Mouse (Mus musculus): ENCODE results near the gene Slco1a1. TPM values are rescaled to one million over a fixed set of nuclear protein-coding genes. Genes with fewer than 3 reads are reported as not detected.
"Not testable (repeated sequence)": the region's sequence is repeated elsewhere in the genome, so short reads cannot be mapped to it uniquely, and the experiment has no call there.

Gene Slco1a1
- polyA plus RNA-seq (2021) = 0.01 TPM

GRCm38 (mm10) chr6:141946862-141947261, at the start of gene Slco1a1:
Gene Slco1a1, minus strand, starts transcription at chr6:141946962.
- in situ Hi-C loops (cut with MboI; ENCODE audit: low pct_unique_long_range_greater_than_20kb) = no loop called here
- TF ChIP-seq CTCF (IDR thresholded peaks at IDR 0.05) = no peak
- ChIA-PET POLR2A (no interaction called here), CTCF (interaction anchor here (1.4 kb wide), 1 partner anchor 18 kb away, joined by 4 read pairs; no protein-coding TSS in a partner anchor)
- DNase-seq (ENCODE audit: low read depth, low spot score) (no peak), ATAC-seq (no peak)
- peaks cover 9% of the 10 kb centered on the region for H3K27me3 ChIP-seq

GRCm38 (mm10) chr6:141986772-141987171, 40.0 kb upstream of the Slco1a1 start:
- TF ChIP-seq CTCF (IDR thresholded peaks at IDR 0.05) = no peak
- CTCF ChIA-PET = interaction anchor here (0.5 kb wide), 1 partner anchor 1273 kb away, joined by 3 read pairs; no protein-coding TSS in a partner anchor
- DNase-seq (ENCODE audit: low read depth, low spot score) (no peak), ATAC-seq (no peak)
- H3K27me3 ChIP-seq = peaks cover 5% of the 10 kb centered on the region
- in situ Hi-C loops (cut with MboI; ENCODE audit: low pct_unique_long_range_greater_than_20kb) = no loop called here
- POLR2A ChIA-PET = no interaction called here

- CTCF ChIA-PET = no interaction called here
- no peak for DNase-seq (ENCODE audit: low read depth, low spot score)
- in situ Hi-C loops (cut with MboI; ENCODE audit: low pct_unique_long_range_greater_than_20kb) = no loop called here
- POLR2A ChIA-PET = no interaction called here
- peak; percentile 54 for ATAC-seq
- no peaks in the 10 kb centered on the region for H3K27me3 ChIP-seq
- no peak for TF ChIP-seq CTCF (IDR thresholded peaks at IDR 0.05)
These were observed 37.9 kb upstream of the Slco1a1 start for GRCm38 (mm10) chr6:141984644-141985043.

GRCm38 (mm10) chr6:141962420-141962819, 15.7 kb upstream of the Slco1a1 start:
- no peaks in the 10 kb centered on the region for H3K27me3 ChIP-seq
- no peak for TF ChIP-seq CTCF (IDR thresholded peaks at IDR 0.05)
- POLR2A ChIA-PET = no interaction called here
- ATAC-seq (no peak), DNase-seq (ENCODE audit: low read depth, low spot score) (no peak)
- in situ Hi-C loops (cut with MboI; ENCODE audit: low pct_unique_long_range_greater_than_20kb) = no loop called here
- CTCF ChIA-PET = no interaction called here

GRCm38 (mm10) chr6:141961861-141962260, 15.1 kb upstream of the Slco1a1 start:
- in situ Hi-C loops (cut with MboI; ENCODE audit: low pct_unique_long_range_greater_than_20kb) = no loop called here
- ChIA-PET POLR2A (no interaction called here), CTCF (no interaction called here)

GRCm38 (mm10) chr6:141960482-141960881, 13.7 kb upstream of the Slco1a1 start:
- in situ Hi-C loops (cut with MboI; ENCODE audit: low pct_unique_long_range_greater_than_20kb) = no loop called here
- POLR2A ChIA-PET = no interaction called here
- no peaks in the 10 kb centered on the region for H3K27me3 ChIP-seq
- TF ChIP-seq CTCF (IDR thresholded peaks at IDR 0.05) = no peak
- CTCF ChIA-PET = no interaction called here
- DNase-seq (ENCODE audit: low read depth, low spot score) (no peak), ATAC-seq (no peak)

More at GRCm38 (mm10) chr6:141961861-141962260, 15.1 kb upstream of the Slco1a1 start:
- TF ChIP-seq CTCF (IDR thresholded peaks at IDR 0.05) = no peak
- ATAC-seq (no peak), DNase-seq (ENCODE audit: low read depth, low spot score) (no peak)
- no peaks in the 10 kb centered on the region for H3K27me3 ChIP-seq

GRCm38 (mm10) chr6:141940451-141940850, 6.3 kb downstream of the Slco1a1 start:
- CTCF ChIA-PET = no interaction called here
- POLR2A ChIA-PET = no interaction called here
- in situ Hi-C loops (cut with MboI; ENCODE audit: low pct_unique_long_range_greater_than_20kb) = no loop called here
- no peak for TF ChIP-seq CTCF (IDR thresholded peaks at IDR 0.05)
- ATAC-seq (no peak), DNase-seq (ENCODE audit: low read depth, low spot score) (no peak)
- peaks cover 10% of the 10 kb centered on the region for H3K27me3 ChIP-seq

- no peak for TF ChIP-seq CTCF (IDR thresholded peaks at IDR 0.05)
- no peak for DNase-seq (ENCODE audit: low read depth, low spot score)
- no peak for ATAC-seq
- in situ Hi-C loops (cut with MboI; ENCODE audit: low pct_unique_long_range_greater_than_20kb) = no loop called here
- ChIA-PET POLR2A (no interaction called here), CTCF (no interaction called here)
- H3K27me3 ChIP-seq = no peaks in the 10 kb centered on the region
These were observed 48.6 kb downstream of the Slco1a1 start for GRCm38 (mm10) chr6:141898197-141898596.

- POLR2A ChIA-PET = no interaction called here
- DNase-seq (ENCODE audit: low read depth, low spot score) = no peak
- TF ChIP-seq CTCF (IDR thresholded peaks at IDR 0.05) = no peak
- no peaks in the 10 kb centered on the region for H3K27me3 ChIP-seq
- CTCF ChIA-PET = no interaction called here
- no peak for ATAC-seq
- in situ Hi-C loops (cut with MboI; ENCODE audit: low pct_unique_long_range_greater_than_20kb) = no loop called here
These were observed 57.0 kb downstream of the Slco1a1 start for GRCm38 (mm10) chr6:141889723-141890122.

GRCm38 (mm10) chr6:141888248-141888647, 58.5 kb downstream of the Slco1a1 start:
- POLR2A ChIA-PET = no interaction called here
- ATAC-seq = no peak
- CTCF ChIA-PET = no interaction called here
- H3K27me3 ChIP-seq = no peaks in the 10 kb centered on the region
- no peak for DNase-seq (ENCODE audit: low read depth, low spot score)
- in situ Hi-C loops (cut with MboI; ENCODE audit: low pct_unique_long_range_greater_than_20kb) = no loop called here
- TF ChIP-seq CTCF (IDR thresholded peaks at IDR 0.05) = peak; percentile 19

- CTCF ChIA-PET = no interaction called here
- DNase-seq (ENCODE audit: low read depth, low spot score) (no peak), ATAC-seq (no peak)
- in situ Hi-C loops (cut with MboI; ENCODE audit: low pct_unique_long_range_greater_than_20kb) = no loop called here
- no peaks in the 10 kb centered on the region for H3K27me3 ChIP-seq
- no peak for TF ChIP-seq CTCF (IDR thresholded peaks at IDR 0.05)
- POLR2A ChIA-PET = no interaction called here
These were observed 64.2 kb downstream of the Slco1a1 start for GRCm38 (mm10) chr6:141882581-141882980.

- DNase-seq (ENCODE audit: low read depth, low spot score); CTCF ChIA-PET; H3K27me3 ChIP-seq; in situ Hi-C loops (cut with MboI; ENCODE audit: low pct_unique_long_range_greater_than_20kb); POLR2A ChIA-PET; ATAC-seq: not testable (repeated sequence)
These were observed 71.0 kb downstream of the Slco1a1 start for GRCm38 (mm10) chr6:141875742-141876141.
